Mouse (Mus musculus): ENCODE data around the gene A830031A19Rik. TPM values are rescaled to one million over a fixed set of nuclear protein-coding genes. Genes with fewer than 3 reads are reported as not detected.

Gene A830031A19Rik
- total and polyA plus RNA-seq, 3 experiments = not detected

GRCm38 (mm10) chr11:24016647-24017179 lies 58.1 kb downstream of the A830031A19Rik start:
- Histone ChIP-seq H3K27ac (no peak overlapping the region), H3K9ac (ENCODE audit: low read depth, low read length) (no peak overlapping the region), H3K4me3 (no peak overlapping the region), H3K36me3 (ENCODE audit: control insufficient read depth, insufficient read depth, low read length) (no peaks in the 10 kb centered on the region), H3K79me2 (replicated peaks; ENCODE audit: control insufficient read depth, insufficient read depth, low read length) (no peaks in the 10 kb centered on the region), H3K27me3 (ENCODE audit: control insufficient read depth, insufficient read depth, low read length) (no peaks in the 10 kb centered on the region), H3K4me1 (ENCODE audit: control insufficient read depth, insufficient read depth, low read length) (no peaks in the 10 kb centered on the region)
- intact Hi-C loops (cut with DNase I) = no loop called here
- 30% methylated on average over 2 of the region's 2 CpGs for WGBS
- TF ChIP-seq CTCF (IDR thresholded peaks at IDR 0.05) = no peak
- no peak for TF ChIP-seq POLR2A (IDR thresholded peaks at IDR 0.05; ENCODE audit: insufficient read depth, low read depth, low read length)
- no peak for TF ChIP-seq EP300 (IDR thresholded peaks at IDR 0.05; ENCODE audit: insufficient read depth, low read depth, low read length)
- DNase-seq = no peak

GRCm38 (mm10) chr11:24016049-24016448 lies 58.8 kb downstream of the A830031A19Rik start:
- Histone ChIP-seq H3K9ac (ENCODE audit: low read depth, low read length) (no peak overlapping the region), H3K27me3 (ENCODE audit: control insufficient read depth, insufficient read depth, low read length) (no peaks in the 10 kb centered on the region), H3K36me3 (ENCODE audit: control insufficient read depth, insufficient read depth, low read length) (no peaks in the 10 kb centered on the region), H3K4me3 (no peak overlapping the region), H3K27ac (no peak overlapping the region), H3K79me2 (replicated peaks; ENCODE audit: control insufficient read depth, insufficient read depth, low read length) (no peaks in the 10 kb centered on the region), H3K4me1 (ENCODE audit: control insufficient read depth, insufficient read depth, low read length) (no peaks in the 10 kb centered on the region)
- TF ChIP-seq POLR2A (IDR thresholded peaks at IDR 0.05; ENCODE audit: insufficient read depth, low read depth, low read length) = no peak
- TF ChIP-seq CTCF (IDR thresholded peaks at IDR 0.05) = no peak
- no peak for TF ChIP-seq EP300 (IDR thresholded peaks at IDR 0.05; ENCODE audit: insufficient read depth, low read depth, low read length)
- intact Hi-C loops (cut with DNase I) = no loop called here
- 88% methylated on average over 3 of the region's 3 CpGs for WGBS
- no peak for DNase-seq

DNA sequence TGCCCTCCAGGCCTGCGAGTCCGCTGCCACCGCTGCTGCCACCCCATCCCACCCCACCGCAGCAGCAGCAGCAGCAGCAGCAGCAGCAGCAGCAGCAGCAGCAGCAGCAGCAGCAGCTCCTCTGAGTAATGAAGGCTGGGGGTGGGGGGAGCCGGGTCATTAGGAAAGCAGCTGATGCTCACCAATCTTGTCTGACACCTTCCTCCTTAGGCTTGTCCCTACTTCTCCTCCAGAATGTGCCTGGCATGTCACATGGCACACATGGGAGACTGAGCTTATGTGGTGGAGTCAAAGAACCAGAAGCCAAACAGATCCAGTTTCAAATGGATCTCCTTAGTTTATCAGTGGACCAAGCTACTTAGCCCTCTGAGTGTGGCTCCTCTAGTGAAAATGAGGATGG lies 60.2 kb downstream of the A830031A19Rik start:
- H3K9ac ChIP-seq (ENCODE audit: low read depth, low read length) = no peak overlapping the region
- intact Hi-C loops (cut with DNase I) = no loop called here
- no peak for TF ChIP-seq CTCF (IDR thresholded peaks at IDR 0.05)
- TF ChIP-seq POLR2A (IDR thresholded peaks at IDR 0.05; ENCODE audit: insufficient read depth, low read depth, low read length) = no peak
- TF ChIP-seq EP300 (IDR thresholded peaks at IDR 0.05; ENCODE audit: insufficient read depth, low read depth, low read length) = no peak

GRCm38 (mm10) chr11:24012301-24012700 lies 62.6 kb downstream of the A830031A19Rik start:
- TF ChIP-seq CTCF (IDR thresholded peaks at IDR 0.05) (no peak), POLR2A (IDR thresholded peaks at IDR 0.05; ENCODE audit: insufficient read depth, low read depth, low read length) (no peak), EP300 (IDR thresholded peaks at IDR 0.05; ENCODE audit: insufficient read depth, low read depth, low read length) (no peak)
- Histone ChIP-seq H3K27ac (no peak overlapping the region), H3K79me2 (replicated peaks; ENCODE audit: control insufficient read depth, insufficient read depth, low read length) (no peaks in the 10 kb centered on the region), H3K27me3 (ENCODE audit: control insufficient read depth, insufficient read depth, low read length) (no peaks in the 10 kb centered on the region), H3K4me1 (ENCODE audit: control insufficient read depth, insufficient read depth, low read length) (no peaks in the 10 kb centered on the region), H3K9ac (ENCODE audit: low read depth, low read length) (no peak overlapping the region), H3K36me3 (ENCODE audit: control insufficient read depth, insufficient read depth, low read length) (no peaks in the 10 kb centered on the region), H3K4me3 (no peak overlapping the region)
- no peak for DNase-seq
- intact Hi-C loops (cut with DNase I) = no loop called here
- 85% methylated on average over 1 of the region's 1 CpGs for WGBS

More for the DNA sequence above, 60.2 kb downstream of the A830031A19Rik start:
- Histone ChIP-seq H3K4me3 (no peak overlapping the region), H3K4me1 (ENCODE audit: control insufficient read depth, insufficient read depth, low read length) (no peaks in the 10 kb centered on the region), H3K27me3 (ENCODE audit: control insufficient read depth, insufficient read depth, low read length) (no peaks in the 10 kb centered on the region), H3K27ac (no peak overlapping the region), H3K36me3 (ENCODE audit: control insufficient read depth, insufficient read depth, low read length) (no peaks in the 10 kb centered on the region), H3K79me2 (replicated peaks; ENCODE audit: control insufficient read depth, insufficient read depth, low read length) (no peaks in the 10 kb centered on the region)
- WGBS = 85% methylated on average over 5 of the region's 5 CpGs
- no peak for DNase-seq

GRCm38 (mm10) chr11:24008976-24009375 lies 65.9 kb downstream of the A830031A19Rik start:
- 86% methylated on average over 5 of the region's 5 CpGs for WGBS
- intact Hi-C loops (cut with DNase I) = no loop called here
- no peak for TF ChIP-seq EP300 (IDR thresholded peaks at IDR 0.05; ENCODE audit: insufficient read depth, low read depth, low read length)
- TF ChIP-seq CTCF (IDR thresholded peaks at IDR 0.05) = no peak
- TF ChIP-seq POLR2A (IDR thresholded peaks at IDR 0.05; ENCODE audit: insufficient read depth, low read depth, low read length) = no peak

GRCm38 (mm10) chr11:24008244-24008643 lies 66.6 kb downstream of the A830031A19Rik start:
- DNase-seq = no peak
- intact Hi-C loops (cut with DNase I) = no loop called here
- H3K27ac ChIP-seq = no peak overlapping the region
- H3K9ac ChIP-seq (ENCODE audit: low read depth, low read length) = no peak overlapping the region
- H3K4me3 ChIP-seq = no peak overlapping the region
- no peaks in the 10 kb centered on the region for H3K79me2 ChIP-seq (replicated peaks; ENCODE audit: control insufficient read depth, insufficient read depth, low read length)
- 36% methylated on average over 5 of the region's 5 CpGs for WGBS
- no peaks in the 10 kb centered on the region for H3K4me1 ChIP-seq (ENCODE audit: control insufficient read depth, insufficient read depth, low read length)
- TF ChIP-seq CTCF (IDR thresholded peaks at IDR 0.05) (peak; percentile 54), EP300 (IDR thresholded peaks at IDR 0.05; ENCODE audit: insufficient read depth, low read depth, low read length) (no peak)
- no peaks in the 10 kb centered on the region for H3K36me3 ChIP-seq (ENCODE audit: control insufficient read depth, insufficient read depth, low read length)
- no peaks in the 10 kb centered on the region for H3K27me3 ChIP-seq (ENCODE audit: control insufficient read depth, insufficient read depth, low read length)

More at GRCm38 (mm10) chr11:24008976-24009375, 65.9 kb downstream of the A830031A19Rik start:
- Histone ChIP-seq H3K27me3 (ENCODE audit: control insufficient read depth, insufficient read depth, low read length) (no peaks in the 10 kb centered on the region), H3K79me2 (replicated peaks; ENCODE audit: control insufficient read depth, insufficient read depth, low read length) (no peaks in the 10 kb centered on the region), H3K4me3 (no peak overlapping the region), H3K36me3 (ENCODE audit: control insufficient read depth, insufficient read depth, low read length) (no peaks in the 10 kb centered on the region), H3K9ac (ENCODE audit: low read depth, low read length) (no peak overlapping the region), H3K27ac (no peak overlapping the region), H3K4me1 (ENCODE audit: control insufficient read depth, insufficient read depth, low read length) (no peaks in the 10 kb centered on the region)
- no peak for DNase-seq

Data from heart, adult 2 months (tissue).